Mouse (Mus musculus): ENCODE measurements at regions not wholly inside any gene's neighbourhood (a gene's known extent, or its start where the extent isn't known, plus 50 kb on each side); places are given as distances from the start of the nearest gene placed in this dataset.
"Not testable (repeated sequence)": the region's sequence is repeated elsewhere in the genome, so short reads cannot be mapped to it uniquely, and the experiment has no call there.

GRCm38 (mm10) chr12:22030717-22031116 is 613.3 kb upstream of the Ywhaq start:
- DNase-seq (ENCODE audit: low read depth, low spot score): peak; percentile 62

GRCm38 (mm10) chr12:22030263-22030662 is 612.8 kb upstream of the Ywhaq start:
- DNase-seq (ENCODE audit: low read depth, low spot score): not testable (repeated sequence)
